7 mouse cellular contexts compared by ENCODE assay signal in the genomic region with DNA sequence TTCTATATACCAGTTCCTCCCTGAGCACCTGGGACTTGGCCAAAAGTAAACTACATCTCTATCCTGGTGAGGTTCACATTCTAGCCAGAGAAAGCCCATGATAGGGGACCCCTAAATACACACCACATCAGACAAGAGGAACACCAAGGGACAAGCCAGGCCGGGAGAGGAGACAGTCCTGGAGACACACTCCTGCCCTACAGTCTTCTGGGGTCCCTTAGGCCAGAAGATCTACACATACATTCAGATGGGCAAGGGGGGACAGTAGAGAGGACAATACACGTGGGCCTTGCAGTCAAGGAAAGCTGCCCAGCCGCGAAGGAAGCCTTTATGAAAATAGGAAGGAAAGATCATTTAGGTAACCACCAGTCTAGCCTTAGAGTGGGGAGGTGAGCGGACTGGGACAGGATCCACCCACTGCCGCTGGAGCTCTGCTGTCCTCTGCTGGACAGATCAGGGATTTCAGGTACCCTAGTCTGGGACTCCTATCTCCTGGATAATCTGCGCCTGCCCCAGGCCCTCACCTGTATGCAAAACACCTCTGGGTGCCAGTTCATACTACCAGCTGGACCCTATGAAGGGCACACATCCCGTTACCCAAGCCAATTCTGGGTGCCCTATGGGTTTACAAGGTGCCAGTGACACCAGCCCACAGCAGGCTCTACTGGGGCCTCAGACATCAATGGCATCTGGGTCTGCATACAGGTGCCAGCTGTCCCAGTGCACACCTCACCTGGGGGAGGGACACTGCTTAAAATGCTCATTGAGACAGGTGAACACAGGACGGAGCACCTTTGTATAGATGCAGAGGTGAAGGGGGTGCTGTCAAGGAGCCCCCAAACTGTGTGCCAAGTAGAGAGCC. TPM values are rescaled to one million over a fixed set of nuclear protein-coding genes. Genes with fewer than 3 reads are reported as not detected.
DNase-seq lines count a peak whose midpoint lies in the region; ATAC-seq and TF ChIP-seq lines count a peak whose summit lies in the region.

No protein-coding gene starts in this region.

- peak; percentile 83 for ATAC-seq in intestine, embryonic 15.5 days
- ATAC-seq in midbrain, embryonic 12.5 days (ENCODE audit: low FRiP score, low read depth), result peak; percentile 63

- no peaks in the 10 kb centered on the region for H3K27me3 ChIP-seq in intestine, embryonic 15.5 days (replicated peaks)
- peaks cover 21% of the 10 kb centered on the region for H3K27me3 ChIP-seq in midbrain, embryonic 12.5 days

- peak; percentile 80 to 94 for DNase-seq in adrenal gland, adult (ENCODE audit: inconsistent age in 2 of 2, low spot score in 1 of 2)
- DNase-seq in gastrocnemius, postnatal 10 days, result peak; percentile 88
- DNase-seq in left cerebral cortex, postnatal 14 days (ENCODE audit: low spot score in 2 of 2), result peak; percentile 53 to 78
- DNase-seq in spleen, adult 18-20 months, result peak; percentile 23 to 71

- no peaks in the 10 kb centered on the region for H3K36me3 ChIP-seq in intestine, embryonic 15.5 days
- H3K36me3 ChIP-seq in midbrain, embryonic 12.5 days, result no peaks in the 10 kb centered on the region

- TF ChIP-seq POLR2A in cortical plate, adult 2 months (IDR thresholded peaks at IDR 0.05; ENCODE audit: extremely low read depth, insufficient read depth, low read length), result no peak

- H3K4me1 ChIP-seq in cortical plate, adult 2 months (ENCODE audit: control insufficient read depth, insufficient read depth, low read length), result no peaks in the 10 kb centered on the region
- H3K4me1 ChIP-seq in intestine, embryonic 15.5 days (replicated peaks), result peaks cover 7% of the 10 kb centered on the region; the same call in 1 of the 2 replicates
- no peaks in the 10 kb centered on the region for H3K4me1 ChIP-seq in midbrain, embryonic 12.5 days

- H3K4me2 ChIP-seq in intestine, embryonic 15.5 days (replicated peaks), result no peak overlapping the region
- H3K4me2 ChIP-seq in midbrain, embryonic 12.5 days (replicated peaks), result no peak overlapping the region

- no peaks in the 10 kb centered on the region for H3K9me3 ChIP-seq in intestine, embryonic 15.5 days
- no peaks in the 10 kb centered on the region for H3K9me3 ChIP-seq in midbrain, embryonic 12.5 days

- no peak overlapping the region for H3K27ac ChIP-seq in cortical plate, adult 2 months (ENCODE audit: insufficient read depth, low read length)
- H3K27ac ChIP-seq in intestine, embryonic 15.5 days, result no peak overlapping the region
- no peak overlapping the region for H3K27ac ChIP-seq in midbrain, embryonic 12.5 days (replicated peaks)

- peak; percentile 99 for TF ChIP-seq CTCF in cortical plate, adult 2 months (IDR thresholded peaks at IDR 0.05; ENCODE audit: extremely low read depth, insufficient read depth, low read length)

- H3K9ac ChIP-seq in intestine, embryonic 15.5 days, result no peak overlapping the region
- H3K9ac ChIP-seq in midbrain, embryonic 12.5 days (replicated peaks), result no peak overlapping the region

- no peak overlapping the region for H3K4me3 ChIP-seq in cortical plate, adult 2 months (ENCODE audit: insufficient read depth, low read length)
- no peak overlapping the region for H3K4me3 ChIP-seq in intestine, embryonic 15.5 days (replicated peaks)
- no peak overlapping the region for H3K4me3 ChIP-seq in midbrain, embryonic 12.5 days

- 15% methylated on average over 9 of the region's 9 CpGs for WGBS in intestine, embryonic 15.5 days
- WGBS in midbrain, embryonic 12.5 days, result 15% methylated on average over 9 of the region's 9 CpGs

- intact Hi-C loops in left cerebral cortex, postnatal 14 days (cut with DNase I), result loop anchor here (1.0 kb wide), 1 partner anchor 306 kb away; no protein-coding TSS in a partner anchor

RNA-seq across cellular contexts. Expression of gene 1810010D01Rik, which starts 35.2 kb away (rescaled TPM):
- 2.8 and 2.9 TPM in 2 replicates for polyA plus RNA-seq in cortical plate, adult 2 months (2012; rRNA removed)
- under 1 TPM in 1 of 2 experiments, not detected in 1; 0.61 TPM for total RNA-seq in gastrocnemius, postnatal 10 days (2021)
- polyA plus RNA-seq in intestine, embryonic 15.5 days (2015; fragmentation: Nextera tagmentation; extraction: Ambion mirVana), result 0.59 and 1.2 TPM in 2 replicates
- total RNA-seq in left cerebral cortex, postnatal 14 days (2021), result not detected
- 0.20 TPM in 1 of 2 replicates, not detected in the other for polyA plus RNA-seq in midbrain, embryonic 12.5 days (2016; fragmentation: Nextera tagmentation; extraction: Ambion mirVana)

RNA-seq across cellular contexts. Expression of gene Tpcn2, which starts 40.7 kb away (rescaled TPM):
- 7.4 and 9.1 TPM in 2 replicates for polyA plus RNA-seq in cortical plate, adult 2 months (2012; rRNA removed)
- 1 to 10 TPM; 3.6 to 7.2 TPM for total RNA-seq in gastrocnemius, postnatal 10 days (2021)
- 8.8 and 9.8 TPM in 2 replicates for polyA plus RNA-seq in intestine, embryonic 15.5 days (2015; fragmentation: Nextera tagmentation; extraction: Ambion mirVana)
- total RNA-seq in left cerebral cortex, postnatal 14 days (2021), result 1 to 10 TPM; 3.4 to 3.6 TPM
- polyA plus RNA-seq in midbrain, embryonic 12.5 days (2016; fragmentation: Nextera tagmentation; extraction: Ambion mirVana), result 5.2 and 5.9 TPM in 2 replicates

RNA-seq across cellular contexts. Expression of gene Mrgprf, which starts 57.5 kb away (rescaled TPM):
- polyA plus RNA-seq in cortical plate, adult 2 months (2012; rRNA removed), result 1.6 and 2.1 TPM in 2 replicates
- 1 to 10 TPM; 5.6 to 9.3 TPM for total RNA-seq in gastrocnemius, postnatal 10 days (2021)
- polyA plus RNA-seq in intestine, embryonic 15.5 days (2015; fragmentation: Nextera tagmentation; extraction: Ambion mirVana), result 1.8 and 2.1 TPM in 2 replicates
- 1 to 10 TPM; 2.1 to 2.2 TPM for total RNA-seq in left cerebral cortex, postnatal 14 days (2021)
- 1.2 and 1.8 TPM in 2 replicates for polyA plus RNA-seq in midbrain, embryonic 12.5 days (2016; fragmentation: Nextera tagmentation; extraction: Ambion mirVana)
